Mouse (Mus musculus) heart, adult 2 months (tissue): Measurements from ENCODE around the gene Umad1. TPM values are rescaled to one million over a fixed set of nuclear protein-coding genes. Genes with fewer than 3 reads are reported as not detected.
"Not testable (repeated sequence)": the region's sequence is repeated elsewhere in the genome, so short reads cannot be mapped to it uniquely, and the experiment has no call there.

ENCODE experiments used
- DNase-seq, 2 experiments: peaks; one replicate each; pipeline ENCODE4 v3.0.0; 2021
- H3K27ac ChIP-seq: fragments of 200-600 bp; 2 replicates; pipeline ENCODE4 v1.8.1; 2022
- H3K27me3 ChIP-seq: fragments of 200-500 bp; 2 replicates; pipeline ENCODE4 v1.6.1; 2012; ENCODE audit warnings: mild to moderate bottlenecking, low read length, inconsistent platforms, mixed read lengths; ENCODE audit not compliant: control insufficient read depth, insufficient read depth
- H3K36me3 ChIP-seq: fragments of 200-500 bp; 2 replicates; pipeline ENCODE4 v1.6.1; 2012; ENCODE audit warnings: low read length, inconsistent platforms; ENCODE audit not compliant: control insufficient read depth, insufficient read depth
- H3K4me1 ChIP-seq: fragments of 200-500 bp; 2 replicates; pipeline ENCODE4 v1.6.1; 2011; ENCODE audit warnings: low read length; ENCODE audit not compliant: control insufficient read depth, insufficient read depth
- H3K4me3 ChIP-seq: fragments of 200-600 bp; 2 replicates; pipeline ENCODE4 v1.8.1; 2022
- H3K79me2 ChIP-seq: fragments of 200-500 bp; replicated peaks from 2 replicates; pipeline ENCODE4 v1.6.1; 2012; ENCODE audit warnings: mild to moderate bottlenecking, inconsistent platforms, low read length, moderate library complexity, mixed read lengths; ENCODE audit not compliant: control insufficient read depth, insufficient read depth
- H3K9ac ChIP-seq: fragments of 200-500 bp; 2 replicates; pipeline ENCODE4 v1.6.1; 2012; ENCODE audit warnings: low read depth, mild to moderate bottlenecking, control low read depth, inconsistent platforms, low read length, mixed read lengths
- CTCF ChIP-seq: fragments of 200-600 bp; IDR thresholded peaks from 2 replicates; pipeline ENCODE4 v1.8.1; 2022; ENCODE audit warnings: antibody characterized with exemption, mild to moderate bottlenecking, moderate library complexity
- EP300 ChIP-seq: fragments of 200-500 bp; IDR thresholded peaks from 2 replicates; pipeline ENCODE4 v1.6.1; 2011; ENCODE audit warnings: low read depth, low read length, control low read depth; ENCODE audit not compliant: insufficient read depth
- POLR2A ChIP-seq: fragments of 200-500 bp; IDR thresholded peaks from 2 replicates; pipeline ENCODE4 v1.6.1; 2011; ENCODE audit warnings: mild to moderate bottlenecking, low read depth, low read length, control low read depth; ENCODE audit not compliant: insufficient read depth
- WGBS: fragments of 180-500 bp; shearing (Covaris S2); methylation state at CpG from one replicate; pipeline ENCODE4 v1.1.7; 2018; 5-methylcytosine and 5-hydroxymethylcytosine counted together
- intact Hi-C: fragments of 180-260 bp; cut with DNase I; formaldehyde crosslinking; loops from one replicate; pipeline ENCODE4 v1.15.1; 2025
- polyA plus RNA-seq: library from polyadenylated mRNA; depleted of rRNA; stranded (reverse); fragments of >200 nt; gene quantifications from 2 replicates; pipeline ENCODE4 v1.2.3, GENCODE M21; 2012
- total RNA-seq, 2 experiments: library from RNA; stranded (reverse); gene quantifications; 2 replicates each; pipeline ENCODE4 v1.2.3; 2021

Umad1 gene
- total and polyA plus RNA-seq, 3 experiments, result 7.3 to 14.0 (median 12.5) TPM

- H3K27me3 ChIP-seq, result no peaks in the 10 kb centered on the region
- 79% methylated on average over 2 of the region's 2 CpGs for WGBS
- no peak overlapping the region for H3K4me3 ChIP-seq
- TF ChIP-seq CTCF (no peak), POLR2A (no peak), EP300 (no peak)
- DNase-seq, result no peak
- no peak overlapping the region for H3K27ac ChIP-seq
- no peaks in the 10 kb centered on the region for H3K79me2 ChIP-seq
- no peaks in the 10 kb centered on the region for H3K36me3 ChIP-seq
- intact Hi-C loops, result no loop called here
- no peak overlapping the region for H3K9ac ChIP-seq
- no peaks in the 10 kb centered on the region for H3K4me1 ChIP-seq
Measured at GRCm38 (mm10) chr6:8319591-8319990, 60.5 kb downstream of the Umad1 start.

GRCm38 (mm10) chr6:8331496-8331895, 72.4 kb downstream of the Umad1 start:
- H3K27ac ChIP-seq, H3K9ac ChIP-seq, intact Hi-C loops, H3K79me2 ChIP-seq, H3K36me3 ChIP-seq, H3K4me3 ChIP-seq, DNase-seq, H3K4me1 ChIP-seq, H3K27me3 ChIP-seq: not testable (repeated sequence)
- WGBS, result 99% methylated on average over 3 of the region's 3 CpGs

- 100% methylated on average over 1 of the region's 1 CpGs for WGBS
Measured at GRCm38 (mm10) chr6:8333380-8333779, 74.3 kb downstream of the Umad1 start.

GRCm38 (mm10) chr6:8336487-8337390, 77.7 kb downstream of the Umad1 start:
- TF ChIP-seq CTCF (no peak), EP300 (no peak), POLR2A (no peak)
- Histone ChIP-seq H3K27me3 (no peaks in the 10 kb centered on the region), H3K36me3 (no peaks in the 10 kb centered on the region), H3K9ac (peak overlapping the region; percentile 5), H3K4me3 (peak overlapping the region; percentile 36), H3K4me1 (no peaks in the 10 kb centered on the region; the same call in 1 of the 2 replicates), H3K27ac (peak overlapping the region; percentile 56), H3K79me2 (no peaks in the 10 kb centered on the region)
- peak; percentile 24 to 36 for DNase-seq
- WGBS, result 62% methylated on average over 9 of the region's 9 CpGs
- intact Hi-C loops, result no loop called here

More at GRCm38 (mm10) chr6:8333380-8333779, 74.3 kb downstream of the Umad1 start:
- Histone ChIP-seq H3K79me2 (no peaks in the 10 kb centered on the region), H3K36me3 (no peaks in the 10 kb centered on the region), H3K9ac (no peak overlapping the region), H3K27me3 (no peaks in the 10 kb centered on the region), H3K27ac (no peak overlapping the region), H3K4me3 (no peak overlapping the region), H3K4me1 (no peaks in the 10 kb centered on the region; the same call in 1 of the 2 replicates)
- intact Hi-C loops, result no loop called here
- no peak for DNase-seq
- TF ChIP-seq CTCF (no peak), EP300 (no peak), POLR2A (no peak)

GRCm38 (mm10) chr6:8339453-8339852, 80.4 kb downstream of the Umad1 start:
- DNase-seq, result no peak
- intact Hi-C loops, result no loop called here
- TF ChIP-seq POLR2A, result no peak
- TF ChIP-seq EP300, result no peak
- TF ChIP-seq CTCF, result no peak
- no peaks in the 10 kb centered on the region for H3K27me3 ChIP-seq
- no peak overlapping the region for H3K9ac ChIP-seq
- no peaks in the 10 kb centered on the region for H3K36me3 ChIP-seq
- 94% methylated on average over 6 of the region's 6 CpGs for WGBS
- no peaks in the 10 kb centered on the region; the same call in 1 of the 2 replicates for H3K4me1 ChIP-seq
- no peaks in the 10 kb centered on the region for H3K79me2 ChIP-seq
- H3K27ac ChIP-seq, result no peak overlapping the region
- no peak overlapping the region for H3K4me3 ChIP-seq

GRCm38 (mm10) chr6:8343271-8343670, 84.2 kb downstream of the Umad1 start:
- H3K79me2 ChIP-seq, result no peaks in the 10 kb centered on the region
- H3K27me3 ChIP-seq, result no peaks in the 10 kb centered on the region
- no peak overlapping the region for H3K9ac ChIP-seq
- no peaks in the 10 kb centered on the region for H3K36me3 ChIP-seq
- WGBS, result 86% methylated on average over 4 of the region's 4 CpGs
- H3K4me3 ChIP-seq, result no peak overlapping the region
- H3K4me1 ChIP-seq, result no peaks in the 10 kb centered on the region
- no peak overlapping the region for H3K27ac ChIP-seq
- intact Hi-C loops, result loop anchor here (5.0 kb wide), 1 partner anchor 66 kb away; no protein-coding TSS in a partner anchor
- DNase-seq, result no peak
- TF ChIP-seq POLR2A, result no peak
- TF ChIP-seq EP300, result no peak
- no peak for TF ChIP-seq CTCF
